Comparison of ENCODE assay signal across 8 mouse cellular contexts in genomic region chr8:87660916-87661910, GRCm38 (mm10).
DNase-seq lines count a peak whose midpoint lies in the region; ATAC-seq and TF ChIP-seq lines count a peak whose summit lies in the region.

No protein-coding gene starts in this region.

- DNase-seq in kidney, postnatal 0 days (ENCODE audit: low spot score): peak; percentile 14
- DNase-seq in kidney, adult 9 months: no peak
- DNase-seq in embryo, embryonic 11 days: peak; percentile 60
- DNase-seq in neural tube, embryonic 10.5 days (ENCODE audit: extremely low spot score, low spot score): peak; percentile 48
- no peak for DNase-seq in thymus, postnatal 36 days
- no peak for DNase-seq in urinary bladder, adult 2 months (ENCODE audit: low spot score)

- 26% methylated on average over 34 of the region's 34 CpGs for whole genome bisulfite sequencing in kidney, postnatal 0 days
- 35% methylated on average over 34 of the region's 34 CpGs for WGBS in intestine, postnatal 0 days

- H3K27ac ChIP-seq in kidney, postnatal 0 days: no peak overlapping the region
- no peak overlapping the region for H3K27ac ChIP-seq in intestine, postnatal 0 days (ENCODE audit: low read depth, low read length)

- no peak for TF ChIP-seq CTCF in kidney, postnatal 0 days (IDR thresholded peaks at IDR 0.05; ENCODE audit: low read depth)
- TF ChIP-seq CTCF in intestine, postnatal 0 days (IDR thresholded peaks at IDR 0.05; ENCODE audit: low read depth): no peak

- no peak overlapping the region for H3K9ac ChIP-seq in kidney, postnatal 0 days (ENCODE audit: low read depth, low read length)
- H3K9ac ChIP-seq in intestine, postnatal 0 days (ENCODE audit: low read depth, low read length): no peak overlapping the region

- no peaks in the 10 kb centered on the region for H3K36me3 ChIP-seq in kidney, postnatal 0 days (ENCODE audit: insufficient read depth, low read length)
- no peaks in the 10 kb centered on the region for H3K36me3 ChIP-seq in intestine, postnatal 0 days (ENCODE audit: control insufficient read depth, insufficient read depth)

- peaks cover 8% of the 10 kb centered on the region; the same call in 1 of the 2 replicates for H3K27me3 ChIP-seq in kidney, postnatal 0 days (ENCODE audit: insufficient read depth, low read length)
- peaks cover 45% of the 10 kb centered on the region for H3K27me3 ChIP-seq in intestine, postnatal 0 days (replicated peaks; ENCODE audit: control insufficient read depth, insufficient read depth, low read length)

- H3K4me3 ChIP-seq in kidney, postnatal 0 days (replicated peaks; ENCODE audit: low read depth, low read length): 0 out of 2 replicates have a peak overlapping the region, but pooled peaks have one; percentile 16
- 0 out of 2 replicates have a peak overlapping the region, but pooled peaks have one; percentile 2 for H3K4me3 ChIP-seq in intestine, postnatal 0 days (ENCODE audit: low read depth, low read length)

- H3K4me1 ChIP-seq in kidney, postnatal 0 days (replicated peaks; ENCODE audit: insufficient read depth, low read length): peaks cover 21% of the 10 kb centered on the region
- H3K4me1 ChIP-seq in intestine, postnatal 0 days (replicated peaks; ENCODE audit: control insufficient read depth, insufficient read depth, low read length): no peaks in the 10 kb centered on the region

- no peak for ATAC-seq in kidney, postnatal 0 days (replicated peaks; ENCODE audit: low FRiP score, low read depth)
- no peak for ATAC-seq in intestine, postnatal 0 days
- ATAC-seq in granulocyte monocyte progenitor cell, adult 5-6 weeks (replicated peaks; ENCODE audit: poor library complexity, severe bottlenecking): no peak

- no peaks in the 10 kb centered on the region for H3K9me3 ChIP-seq in kidney, postnatal 0 days (replicated peaks; ENCODE audit: low read length)
- no peaks in the 10 kb centered on the region for H3K9me3 ChIP-seq in intestine, postnatal 0 days (ENCODE audit: control insufficient read depth)

- peak overlapping the region; percentile 54 for H3K4me2 ChIP-seq in kidney, postnatal 0 days (ENCODE audit: low read length)
- H3K4me2 ChIP-seq in intestine, postnatal 0 days (replicated peaks; ENCODE audit: low read depth): peak overlapping the region; percentile 17

Comparison
In these comparisons a context has a peak if more than half of its experiments do, and no peak if none do; other contexts are left out.
1. DNase-seq: peak in kidney, postnatal 0 days (single experiment), embryo, embryonic 11 days (single experiment) and neural tube, embryonic 10.5 days (single experiment); none in kidney, adult 9 months (single experiment), thymus, postnatal 36 days (0 of 2) and urinary bladder, adult 2 months (single experiment).